Mouse (Mus musculus) retina, postnatal 7 days (tissue): ENCODE measurements around the gene Gm11639.

Source experiments
- DNase-seq: peaks from one replicate; pipeline ENCODE4 v3.0.0-alpha.2; 2012; ENCODE audit warnings: low read depth, low spot score

The Gm11639 gene

DNA sequence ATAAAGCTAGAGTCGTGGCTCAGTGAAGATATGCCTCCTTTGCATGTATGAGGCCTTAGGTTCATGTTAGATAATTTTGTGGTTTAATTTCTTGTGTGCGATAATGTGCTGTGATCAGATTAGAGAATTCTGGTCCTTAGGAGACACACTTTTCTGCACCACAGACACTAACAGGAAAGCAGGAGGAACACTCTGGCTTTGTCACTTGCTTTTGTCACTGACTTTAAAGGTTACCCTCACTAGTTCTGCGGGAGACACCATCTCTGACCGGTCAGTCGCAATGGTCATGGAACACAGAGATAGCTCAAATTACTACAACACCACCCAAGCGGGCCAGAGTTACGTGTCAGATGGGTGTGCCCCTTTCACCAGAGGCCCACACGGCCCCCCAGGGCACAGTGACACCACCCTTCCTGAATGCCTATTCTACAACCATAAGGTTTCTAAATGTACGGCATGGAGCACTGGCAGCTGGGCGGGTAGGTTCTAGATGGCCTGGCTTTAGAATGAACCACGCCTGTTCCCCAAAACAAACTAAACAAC, 466.9 kb downstream of the Gm11639 start:
- no peak for DNase-seq

- peak; percentile 51 for DNase-seq
Observed at GRCm38 (mm10) chr11:105153068-105153833, 467.7 kb downstream of the Gm11639 start.

GRCm38 (mm10) chr11:105155915-105156314, 470.4 kb downstream of the Gm11639 start:
- no peak for DNase-seq

DNA sequence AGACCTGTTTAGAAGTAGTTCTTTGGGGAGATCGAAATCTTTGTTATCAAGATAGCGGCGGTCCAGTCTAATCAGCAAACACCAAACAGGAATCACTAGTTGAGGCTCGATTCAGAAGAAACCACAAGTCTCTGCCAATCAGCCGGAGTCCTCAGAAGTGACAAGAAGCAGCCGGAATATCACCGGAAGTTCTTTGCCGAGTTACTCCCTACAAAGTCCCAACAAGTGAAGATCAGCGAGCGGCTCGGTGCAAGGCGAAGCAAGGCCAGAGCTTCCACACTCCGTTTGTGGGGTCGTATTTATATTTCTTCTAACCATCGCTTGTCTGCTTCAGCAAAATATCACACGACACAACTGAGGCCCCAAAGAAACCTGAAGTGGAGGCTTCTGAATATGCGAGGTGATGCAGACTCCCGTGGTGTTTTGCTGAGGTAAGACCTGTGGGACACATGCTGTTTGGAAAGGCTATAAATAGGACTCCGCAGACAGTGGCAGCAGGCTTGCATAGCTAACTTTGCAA, 471.3 kb downstream of the Gm11639 start:
- DNase-seq, result no peak

- DNase-seq, result no peak
Observed at GRCm38 (mm10) chr11:105158047-105158446, 472.5 kb downstream of the Gm11639 start.

DNA sequence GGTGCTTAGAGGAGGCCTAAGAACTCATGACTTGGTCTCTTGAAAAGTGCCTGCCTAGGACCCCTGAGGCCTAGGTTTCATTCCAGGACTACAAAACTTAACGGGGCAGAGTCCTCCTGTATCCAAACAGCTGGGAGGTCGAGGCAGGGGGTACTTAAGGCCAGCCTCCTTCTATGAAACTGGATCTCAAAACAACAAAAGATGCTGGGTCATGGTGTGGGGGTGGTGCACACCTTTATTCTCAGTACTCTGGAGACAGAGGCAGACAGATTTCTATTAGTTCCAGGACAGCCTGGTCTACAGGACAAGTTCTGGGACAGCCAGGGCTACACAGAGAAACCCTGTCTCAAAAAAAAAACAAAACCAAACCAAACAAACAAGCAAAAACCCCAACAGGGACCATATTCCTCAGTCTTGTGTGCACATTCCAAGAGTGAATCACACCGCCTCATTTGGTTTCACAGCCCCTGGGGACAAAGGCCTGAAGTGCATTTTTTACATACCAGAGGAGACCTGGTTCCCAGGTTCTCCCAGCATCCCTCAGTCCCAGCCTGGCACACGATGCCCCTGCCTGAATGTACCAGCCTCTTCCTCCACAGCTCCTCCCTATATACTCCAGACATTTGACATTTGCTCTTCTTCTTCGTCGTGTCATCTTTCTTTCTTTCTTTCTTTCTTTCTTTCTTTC, 474.3 kb downstream of the Gm11639 start:
- no peak for DNase-seq

GRCm38 (mm10) chr11:105161411-105161810, 475.9 kb downstream of the Gm11639 start:
- DNase-seq, result no peak

DNA sequence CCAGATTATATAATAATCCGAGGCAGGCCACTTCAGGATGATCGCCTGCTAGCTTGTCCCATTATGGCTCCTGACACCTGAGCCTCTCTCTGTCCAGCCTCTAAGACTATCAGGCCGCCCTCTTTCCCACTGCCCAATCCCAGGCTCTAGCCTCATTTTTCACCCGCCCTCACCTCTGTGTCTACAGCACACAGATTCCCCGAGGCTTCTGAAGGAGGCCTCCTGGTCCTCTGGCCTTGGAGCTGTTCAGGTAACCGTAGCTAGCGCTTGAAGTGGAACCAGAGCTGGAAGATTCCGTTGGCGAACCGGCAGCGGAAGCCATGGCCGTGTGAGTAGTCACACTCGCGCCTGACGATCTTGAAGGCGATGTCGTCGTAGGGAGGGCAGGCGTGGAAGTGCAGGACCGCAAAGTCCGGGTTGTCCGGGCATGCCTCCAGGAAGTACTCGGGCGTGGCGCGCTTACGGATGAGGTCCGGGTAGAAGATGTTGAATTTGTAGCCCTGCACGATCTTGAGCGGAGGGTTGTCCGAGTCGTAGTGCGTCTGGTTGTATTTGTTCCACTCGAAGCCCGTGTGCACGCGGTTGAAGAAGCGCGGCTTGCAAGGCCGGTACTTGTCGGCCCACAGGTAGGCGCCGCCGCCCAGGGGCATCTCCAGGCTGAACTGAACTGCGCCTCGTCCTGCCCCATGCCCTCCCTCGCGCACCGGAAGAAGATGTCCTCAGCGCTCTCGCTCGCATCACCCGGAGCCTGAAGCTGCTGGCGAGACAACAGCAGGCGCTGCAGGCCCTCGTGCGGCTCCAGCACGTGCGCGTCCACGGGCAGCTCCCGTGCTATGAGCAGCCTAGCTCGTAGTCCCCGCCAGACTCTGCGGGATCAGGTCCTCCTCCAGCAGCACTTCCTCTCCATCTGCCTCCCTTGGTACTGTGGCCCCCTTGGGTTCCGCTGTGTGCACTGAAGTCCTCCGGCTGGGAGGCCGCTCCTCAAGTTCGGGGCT, 479.3 kb downstream of the Gm11639 start:
- no peak for DNase-seq

DNA sequence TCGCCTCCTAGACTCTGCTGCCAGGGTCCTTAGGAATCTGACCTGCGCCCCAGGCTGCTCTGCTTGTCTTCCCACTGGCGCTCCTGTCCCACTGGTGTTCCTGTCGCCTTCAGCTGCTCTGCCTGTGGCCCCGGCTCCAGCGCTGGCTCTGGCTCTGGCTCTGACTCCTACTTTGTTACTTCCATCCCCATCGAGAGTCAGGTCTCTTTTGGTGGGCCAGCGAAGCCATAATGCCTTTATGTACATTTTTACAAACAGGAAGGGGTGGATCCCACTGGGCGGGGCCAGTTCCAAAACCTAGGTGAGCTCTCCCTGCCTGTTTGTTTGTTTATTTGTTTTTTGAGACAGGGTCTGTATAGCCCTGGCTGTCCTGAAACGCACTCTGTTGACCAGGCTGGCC, 481.3 kb downstream of the Gm11639 start:
- DNase-seq, result no peak
